Mouse (Mus musculus) midbrain, postnatal 0 days (tissue): ENCODE results near the gene Trpm6. TPM values are rescaled to one million over a fixed set of nuclear protein-coding genes. Genes with fewer than 3 reads are reported as not detected.
"Not testable (repeated sequence)": the region's sequence is repeated elsewhere in the genome, so short reads cannot be mapped to it uniquely, and the experiment has no call there.

Experiments
- ATAC-seq: fragments of 200-750 bp; cut with Nextera tagmentation; 2 replicates; pipeline ENCODE4 v1.8.0; 2017; ENCODE audit warnings: moderate number of reproducible peaks, mild to moderate bottlenecking, moderate TSS enrichment, moderate library complexity; ENCODE audit not compliant: low FRiP score
- DNase-seq: peaks from one replicate; pipeline ENCODE4 v3.0.0-alpha.2; 2015; ENCODE audit warnings: low spot score
- H3K27ac ChIP-seq: fragments of 300-500 bp; sonication (generic); 2 replicates; pipeline ENCODE4 v1.5.1; 2014; ENCODE audit warnings: low read depth, mild to moderate bottlenecking, low read length, mixed read lengths
- H3K27me3 ChIP-seq: fragments of 300-500 bp; sonication (generic); 2 replicates; pipeline ENCODE4 v1.6.1; 2014; ENCODE audit warnings: low read length, control low read depth, mixed read lengths; ENCODE audit not compliant: insufficient read depth
- H3K36me3 ChIP-seq: fragments of 300-500 bp; sonication (generic); 2 replicates; pipeline ENCODE4 v1.6.1; 2014; ENCODE audit warnings: low read length, control low read depth, mixed read lengths; ENCODE audit not compliant: insufficient read depth
- H3K4me1 ChIP-seq: fragments of 300-500 bp; sonication (generic); 2 replicates; pipeline ENCODE4 v1.6.1; 2014; ENCODE audit warnings: mild to moderate bottlenecking, control low read depth, antibody characterized with exemption, low read length, mixed read lengths; ENCODE audit not compliant: insufficient read depth
- H3K4me2 ChIP-seq: fragments of 300-500 bp; sonication (generic); 2 replicates; pipeline ENCODE4 v1.6.1; 2014; ENCODE audit warnings: low read depth, mild to moderate bottlenecking, low read length, mixed read lengths; ENCODE audit not compliant: poor library complexity, severe bottlenecking
- H3K4me3 ChIP-seq: fragments of 300-500 bp; sonication (generic); 2 replicates; pipeline ENCODE4 v1.5.1; 2014; ENCODE audit warnings: low read depth, mild to moderate bottlenecking, low read length, moderate library complexity
- H3K9ac ChIP-seq: fragments of 300-500 bp; sonication (generic); replicated peaks from 2 replicates; pipeline ENCODE4 v1.6.1; 2014; ENCODE audit warnings: mild to moderate bottlenecking, low read length, moderate library complexity, mixed read lengths; ENCODE audit not compliant: poor library complexity, severe bottlenecking
- H3K9me3 ChIP-seq: fragments of 300-500 bp; sonication (generic); 2 replicates; pipeline ENCODE4 v1.6.1; 2016; ENCODE audit warnings: low read length, control low read depth
- CTCF ChIP-seq: IDR thresholded peaks from 2 replicates; pipeline ENCODE4 v1.5.1; 2016; ENCODE audit warnings: antibody characterized with exemption, mild to moderate bottlenecking
- WGBS: fragments of 180-500 bp; shearing (Covaris S2); extraction: QIAGEN DNeasy Blood & Tissue Kit; methylation state at CpG from one replicate; pipeline ENCODE4 v1.1.7; 2014; 5-methylcytosine and 5-hydroxymethylcytosine counted together
- polyA plus RNA-seq: library from polyadenylated mRNA; unstranded; fragments of >200 nt; fragmentation: Nextera tagmentation; extraction: Ambion mirVana; gene quantifications from 2 replicates; pipeline ENCODE4 v1.2.1, GENCODE M21; 2015
- total RNA-seq: library from RNA; depleted of rRNA; stranded (reverse); fragments of >200 nt; gene quantifications from 2 replicates; pipeline ENCODE4 v1.2.3, GENCODE M21; 2014

The Trpm6 gene
- total and polyA plus RNA-seq, 2 experiments from 2014 or later, result 0.26 to 0.38 TPM

DNA sequence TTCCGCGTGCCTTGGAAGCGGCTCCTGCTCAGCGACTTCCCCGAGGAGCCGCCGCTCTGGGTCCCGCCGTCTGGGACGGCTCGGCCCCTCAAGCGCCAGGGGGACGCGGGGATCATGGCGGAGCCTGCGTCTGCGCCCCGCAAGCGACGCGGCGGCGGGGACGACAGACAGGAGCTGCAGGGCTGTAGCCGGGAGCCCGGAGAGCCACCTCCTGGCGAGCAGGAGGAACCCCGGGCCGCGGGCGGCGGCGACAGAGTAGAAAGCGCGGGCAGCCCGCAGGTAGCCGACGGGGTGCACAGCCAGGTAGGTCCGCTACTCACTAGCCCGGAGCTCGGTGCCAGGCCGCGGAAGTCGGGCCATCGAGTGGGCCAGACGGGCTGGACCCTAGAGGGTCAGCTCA is 36.4 kb upstream of the Trpm6 start:
- TF ChIP-seq CTCF, result peak; percentile 31; the same call in 1 of the 2 replicates
- WGBS, result under 1% methylated on average over 37 of the region's 46 CpGs
- peak overlapping the region; percentile 88 for H3K4me2 ChIP-seq
- DNase-seq, H3K36me3 ChIP-seq, H3K9me3 ChIP-seq, H3K4me1 ChIP-seq, H3K27me3 ChIP-seq: not testable (repeated sequence)
- H3K4me3 ChIP-seq, result peak overlapping the region; percentile 76
- H3K27ac ChIP-seq, result peak overlapping the region; percentile 92; the same call in 1 of the 2 replicates
- H3K9ac ChIP-seq, result peak overlapping the region; percentile 64
- ATAC-seq, result peak; percentile 73

DNA sequence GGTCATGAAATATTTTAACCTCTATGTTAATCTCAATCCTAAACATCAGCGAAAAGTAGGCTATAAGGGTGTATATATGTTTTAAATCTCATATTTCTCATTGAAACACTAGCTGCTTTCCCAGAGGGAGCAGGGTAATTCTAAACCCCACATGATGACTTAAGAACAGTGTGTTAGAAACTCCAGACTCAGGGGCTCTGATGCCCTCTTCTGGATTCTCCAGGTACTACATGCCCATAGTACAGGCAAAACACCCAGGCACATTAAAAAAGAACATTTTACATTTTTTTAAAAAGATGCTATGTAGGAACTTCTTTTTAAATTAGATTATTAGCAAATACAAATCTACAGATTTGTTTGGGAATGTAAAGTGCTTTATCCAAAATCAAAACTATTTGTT is 33.4 kb upstream of the Trpm6 start:
- Histone ChIP-seq H3K4me1 (0 out of 2 replicates have a peak, but pooled peaks cover 10% of the 10 kb centered on the region), H3K4me2 (no peak overlapping the region), H3K4me3 (no peak overlapping the region), H3K27ac (no peak overlapping the region), H3K36me3 (0 out of 2 replicates have a peak, but pooled peaks cover 3% of the 10 kb centered on the region), H3K27me3 (no peaks in the 10 kb centered on the region), H3K9ac (no peak overlapping the region), H3K9me3 (no peaks in the 10 kb centered on the region)
- TF ChIP-seq CTCF, result peak; percentile 88
- DNase-seq (peak; percentile 74), ATAC-seq (no peak)
- WGBS, result 42% methylated on average over 1 of the region's 1 CpGs

DNA sequence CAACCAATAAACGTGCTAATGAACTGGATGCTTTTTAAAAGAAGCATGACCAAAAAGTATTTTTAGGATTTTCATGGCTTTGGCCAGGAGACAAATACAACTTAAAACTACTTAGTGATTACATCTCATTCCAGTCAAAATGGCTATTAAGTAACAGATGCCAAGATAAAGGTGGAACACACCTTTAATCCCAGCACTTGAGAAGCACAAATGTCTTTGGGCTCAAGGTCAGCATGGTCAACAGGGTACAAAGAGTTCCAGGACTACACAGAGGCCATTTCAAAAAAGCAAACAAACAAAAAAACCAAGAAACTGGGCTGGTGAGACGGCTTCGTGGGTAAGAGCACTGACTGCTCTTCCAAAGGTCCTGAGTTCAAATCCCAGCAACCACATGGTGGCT is 29.4 kb upstream of the Trpm6 start:
- Histone ChIP-seq H3K27me3 (no peaks in the 10 kb centered on the region), H3K9me3 (no peaks in the 10 kb centered on the region), H3K36me3 (0 out of 2 replicates have a peak, but pooled peaks cover 3% of the 10 kb centered on the region), H3K9ac (no peak overlapping the region), H3K4me2 (no peak overlapping the region), H3K4me1 (no peaks in the 10 kb centered on the region), H3K4me3 (no peak overlapping the region), H3K27ac (no peak overlapping the region)
- no peak for ATAC-seq
- DNase-seq, result no peak
- WGBS, result 90% methylated on average over 3 of the region's 3 CpGs
- no peak for TF ChIP-seq CTCF

GRCm38 (mm10) chr19:18725186-18725585 is 24.6 kb upstream of the Trpm6 start:
- H3K36me3 ChIP-seq, result no peaks in the 10 kb centered on the region
- no peak overlapping the region for H3K9ac ChIP-seq
- H3K9me3 ChIP-seq, result no peaks in the 10 kb centered on the region
- no peak overlapping the region for H3K4me3 ChIP-seq
- no peaks in the 10 kb centered on the region for H3K4me1 ChIP-seq
- DNase-seq (no peak), ATAC-seq (no peak)
- TF ChIP-seq CTCF, result peak; percentile 3; the same call in 1 of the 2 replicates
- H3K4me2 ChIP-seq, result no peak overlapping the region
- H3K27ac ChIP-seq, result no peak overlapping the region
- H3K27me3 ChIP-seq, result no peaks in the 10 kb centered on the region
- WGBS, result 88% methylated on average over 2 of the region's 2 CpGs

GRCm38 (mm10) chr19:18730255-18730654 is 19.5 kb upstream of the Trpm6 start:
- DNase-seq, result no peak
- Histone ChIP-seq H3K4me2 (no peak overlapping the region), H3K27me3 (no peaks in the 10 kb centered on the region), H3K9ac (no peak overlapping the region), H3K27ac (no peak overlapping the region), H3K9me3 (no peaks in the 10 kb centered on the region), H3K4me3 (no peak overlapping the region), H3K36me3 (no peaks in the 10 kb centered on the region), H3K4me1 (no peaks in the 10 kb centered on the region)
- ATAC-seq, result no peak
- no peak for TF ChIP-seq CTCF
- 86% methylated on average over 7 of the region's 7 CpGs for WGBS

DNA sequence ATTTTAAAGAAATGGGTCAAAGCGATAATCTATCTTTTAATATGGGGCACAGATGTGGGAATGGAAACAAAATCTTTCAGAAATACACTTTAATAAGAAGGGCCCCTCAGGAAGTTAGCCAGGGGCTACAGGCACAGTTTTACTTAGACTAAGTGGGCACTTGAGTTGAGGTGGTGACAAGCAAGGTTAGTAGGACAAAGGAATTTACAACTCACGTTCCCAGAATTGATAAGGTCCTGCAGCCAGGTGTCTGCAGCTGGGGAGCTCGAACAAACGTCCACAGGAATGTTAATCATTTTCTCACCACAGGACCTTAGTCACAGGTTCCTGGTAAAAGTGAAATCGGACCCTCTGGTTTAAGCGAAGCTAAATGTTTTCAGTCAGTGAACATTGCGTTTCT is 18.7 kb upstream of the Trpm6 start:
- H3K9ac ChIP-seq, result no peak overlapping the region
- no peaks in the 10 kb centered on the region for H3K4me1 ChIP-seq
- ATAC-seq, result no peak
- no peak overlapping the region for H3K4me3 ChIP-seq
- TF ChIP-seq CTCF, result no peak
- H3K36me3 ChIP-seq, result no peaks in the 10 kb centered on the region
- no peaks in the 10 kb centered on the region for H3K9me3 ChIP-seq
- H3K27ac ChIP-seq, result no peak overlapping the region
- H3K27me3 ChIP-seq, result no peaks in the 10 kb centered on the region
- 68% methylated on average over 7 of the region's 7 CpGs for WGBS
- H3K4me2 ChIP-seq, result no peak overlapping the region
- no peak for DNase-seq
